Mouse (Mus musculus): ENCODE results near the gene Heatr5a. TPM values are rescaled to one million over a fixed set of nuclear protein-coding genes. Genes with fewer than 3 reads are reported as not detected.

The Heatr5a gene
- total RNA-seq, 2 experiments from 2014 or later: 7.6 to 9.1 TPM

Other genes starting within 250 kb of the Heatr5a start
- gene Hectd1, start 141.8 kb downstream of the Heatr5a start, total RNA-seq (2021): 10 to 100 TPM; 81.7 to 85.4 TPM
- 10 to 100 TPM; 11.5 to 11.9 TPM for gene Dtd2, start 35.2 kb upstream of the Heatr5a start, total RNA-seq (2021)
- gene Gpr33, start 56.7 kb upstream of the Heatr5a start, total RNA-seq (2021): not detected
- gene Nubpl, start 126.4 kb upstream of the Heatr5a start, total RNA-seq (2021): 1 to 10 TPM; 5.1 to 5.4 TPM

Measured in layer of hippocampus, postnatal 14 days (tissue).